Mouse (Mus musculus): Measurements from ENCODE around the gene Sirt4. TPM values are rescaled to one million over a fixed set of nuclear protein-coding genes. Genes with fewer than 3 reads are reported as not detected.
A peak's percentile ranks its signal among the peaks of the same experiment; 100 is the strongest.

Sirt4 gene
- polyA plus RNA-seq (2015; fragmentation: Nextera tagmentation; extraction: Ambion mirVana), result 24.8 and 26.8 TPM in 2 replicates

DNA sequence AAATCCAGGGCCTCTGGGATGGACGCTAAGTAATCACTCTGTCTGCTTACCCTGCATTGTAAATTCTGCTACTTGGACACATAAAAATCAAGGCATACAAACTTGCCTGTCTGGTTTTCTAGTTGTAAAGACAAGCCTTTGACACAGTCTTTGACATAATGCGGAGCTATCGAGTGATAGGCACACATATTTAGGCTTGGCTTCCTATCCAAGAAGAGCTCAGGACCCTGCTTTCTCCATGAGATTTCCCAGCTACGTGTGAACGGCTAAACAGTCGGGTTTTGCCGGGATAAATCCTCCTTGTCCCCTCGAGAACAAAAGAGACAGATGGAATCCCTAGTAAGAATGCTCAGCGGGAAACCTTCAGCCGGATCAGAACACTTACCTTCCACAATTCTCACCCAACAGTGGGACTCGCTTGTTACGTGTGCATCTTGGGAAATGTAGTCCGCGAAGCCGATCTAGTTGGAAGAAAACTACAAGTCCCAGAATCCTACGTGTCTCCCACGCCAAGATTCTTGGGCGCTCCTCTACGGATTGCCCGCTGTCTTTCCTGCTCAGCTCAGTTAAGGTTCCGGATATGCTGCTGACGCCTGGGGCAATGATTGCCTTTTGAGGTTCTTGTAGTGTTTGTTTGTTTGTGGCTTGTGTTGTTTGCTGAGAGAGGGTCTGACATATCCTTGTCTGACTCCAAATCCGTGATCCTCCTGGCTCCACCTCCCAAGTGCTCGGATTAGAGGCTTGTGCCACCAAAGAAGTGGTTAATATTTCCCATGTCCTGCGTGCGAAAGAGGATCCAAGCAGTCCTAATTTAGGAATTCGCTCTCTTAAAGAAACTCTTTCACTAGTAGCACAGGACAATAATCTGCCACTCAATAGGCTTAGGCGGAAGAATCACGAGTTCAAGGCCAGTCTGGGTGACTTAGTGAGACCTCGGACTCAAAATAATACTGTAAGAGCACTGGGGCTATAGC, at the start of gene Sirt4:
Gene Sirt4, minus strand, starts transcription at position 779 of the 974 bp plus-strand sequence.
- 8% methylated on average over 30 of the region's 30 CpGs for WGBS

DNA sequence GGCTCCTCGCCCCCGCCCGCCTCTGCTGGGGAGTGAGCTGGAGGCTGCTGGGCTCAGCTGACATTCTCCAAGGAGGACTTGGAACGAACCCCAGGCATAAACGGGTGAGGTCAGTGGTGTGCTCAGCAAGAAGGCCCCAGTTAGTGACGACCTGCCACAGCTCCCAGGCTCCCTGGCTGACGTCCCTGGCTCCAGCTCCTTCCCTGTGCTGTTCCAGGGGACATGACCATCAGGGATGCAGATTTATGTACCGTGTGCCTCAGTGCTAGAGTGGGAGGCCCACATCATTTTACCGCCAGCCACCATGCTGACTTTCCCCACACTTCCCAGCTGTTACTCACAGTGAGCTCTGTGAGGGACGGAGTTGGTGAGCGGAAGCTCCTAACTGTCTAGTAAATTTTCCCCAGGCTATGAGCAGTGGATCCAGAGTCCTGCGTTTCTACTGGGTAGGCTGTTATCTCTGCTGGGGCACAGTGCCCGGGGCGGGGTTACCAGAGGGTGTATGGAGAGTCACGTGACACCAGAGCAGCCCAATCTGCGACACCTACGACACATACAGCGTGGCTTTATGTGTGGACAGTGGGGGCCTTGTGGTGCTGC, 47.2 kb upstream of the Sirt4 start:
- H3K9me3 ChIP-seq (ENCODE audit: control insufficient read depth, low read length), result no peaks in the 10 kb centered on the region
- H3K9ac ChIP-seq (ENCODE audit: low read depth, low read length), result peak overlapping the region; percentile 39; the same call in 1 of the 2 replicates
- peak overlapping the region; percentile 67 for H3K27ac ChIP-seq (ENCODE audit: low read depth, low read length)
- H3K27me3 ChIP-seq (replicated peaks; ENCODE audit: control insufficient read depth, insufficient read depth, low read length), result no peaks in the 10 kb centered on the region
- H3K4me2 ChIP-seq (ENCODE audit: low read length), result no peak overlapping the region
- no peak overlapping the region for H3K4me3 ChIP-seq (ENCODE audit: low read length)
- no peaks in the 10 kb centered on the region for H3K36me3 ChIP-seq (ENCODE audit: control insufficient read depth, insufficient read depth, low read length)
- 33% methylated on average over 16 of the region's 18 CpGs for WGBS
- peak; percentile 87 for ATAC-seq
- peaks cover 37% of the 10 kb centered on the region for H3K4me1 ChIP-seq (ENCODE audit: control insufficient read depth, insufficient read depth, low read depth, low read length)

More for the DNA sequence above, at the start of gene Sirt4:
- peak within 1 kb of the TSS; percentile 50 for H3K4me3 ChIP-seq (ENCODE audit: low read length)
- H3K4me1 ChIP-seq (ENCODE audit: control insufficient read depth, insufficient read depth, low read depth, low read length), result peaks cover 23% of the 10 kb centered on the region
- H3K27me3 ChIP-seq (replicated peaks; ENCODE audit: control insufficient read depth, insufficient read depth, low read length), result no peaks in the 10 kb centered on the region
- peak within 1 kb of the TSS; percentile 85 for H3K27ac ChIP-seq (ENCODE audit: low read depth, low read length)
- no peaks in the 10 kb centered on the region for H3K36me3 ChIP-seq (ENCODE audit: control insufficient read depth, insufficient read depth, low read length)
- ATAC-seq, result peak; percentile 92
- H3K9me3 ChIP-seq (ENCODE audit: control insufficient read depth, low read length), result no peaks in the 10 kb centered on the region
- peak within 1 kb of the TSS; percentile 83 for H3K4me2 ChIP-seq (ENCODE audit: low read length)
- H3K9ac ChIP-seq (ENCODE audit: low read depth, low read length), result peak within 1 kb of the TSS; percentile 72

DNA sequence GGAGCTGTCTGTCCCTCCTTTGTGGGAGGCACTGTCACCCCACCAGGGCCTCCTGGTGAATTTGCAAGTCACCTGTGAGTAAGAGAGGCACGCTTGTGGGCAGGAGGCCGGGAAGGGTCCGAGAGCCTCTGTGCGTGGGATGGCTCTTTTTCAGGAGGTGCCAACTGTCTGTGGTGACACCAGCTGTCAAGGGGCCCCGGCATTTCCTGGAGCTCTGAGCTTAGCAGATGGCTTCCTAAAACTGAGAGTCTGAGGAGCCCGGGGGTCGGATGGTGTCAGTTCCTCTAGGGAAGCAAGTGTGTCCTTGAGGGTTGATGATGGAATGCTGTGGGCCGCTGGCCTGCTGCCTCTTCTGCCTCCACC, 45.9 kb upstream of the Sirt4 start:
- Histone ChIP-seq H3K27ac (ENCODE audit: low read depth, low read length) (peak overlapping the region; percentile 60), H3K4me2 (ENCODE audit: low read length) (no peak overlapping the region), H3K4me3 (ENCODE audit: low read length) (no peak overlapping the region), H3K9ac (ENCODE audit: low read depth, low read length) (no peak overlapping the region), H3K4me1 (ENCODE audit: control insufficient read depth, insufficient read depth, low read depth, low read length) (peaks cover 40% of the 10 kb centered on the region), H3K27me3 (replicated peaks; ENCODE audit: control insufficient read depth, insufficient read depth, low read length) (no peaks in the 10 kb centered on the region), H3K36me3 (ENCODE audit: control insufficient read depth, insufficient read depth, low read length) (no peaks in the 10 kb centered on the region), H3K9me3 (ENCODE audit: control insufficient read depth, low read length) (no peaks in the 10 kb centered on the region)
- no peak for ATAC-seq
- whole genome bisulfite sequencing, result 38% methylated on average over 8 of the region's 8 CpGs

DNA sequence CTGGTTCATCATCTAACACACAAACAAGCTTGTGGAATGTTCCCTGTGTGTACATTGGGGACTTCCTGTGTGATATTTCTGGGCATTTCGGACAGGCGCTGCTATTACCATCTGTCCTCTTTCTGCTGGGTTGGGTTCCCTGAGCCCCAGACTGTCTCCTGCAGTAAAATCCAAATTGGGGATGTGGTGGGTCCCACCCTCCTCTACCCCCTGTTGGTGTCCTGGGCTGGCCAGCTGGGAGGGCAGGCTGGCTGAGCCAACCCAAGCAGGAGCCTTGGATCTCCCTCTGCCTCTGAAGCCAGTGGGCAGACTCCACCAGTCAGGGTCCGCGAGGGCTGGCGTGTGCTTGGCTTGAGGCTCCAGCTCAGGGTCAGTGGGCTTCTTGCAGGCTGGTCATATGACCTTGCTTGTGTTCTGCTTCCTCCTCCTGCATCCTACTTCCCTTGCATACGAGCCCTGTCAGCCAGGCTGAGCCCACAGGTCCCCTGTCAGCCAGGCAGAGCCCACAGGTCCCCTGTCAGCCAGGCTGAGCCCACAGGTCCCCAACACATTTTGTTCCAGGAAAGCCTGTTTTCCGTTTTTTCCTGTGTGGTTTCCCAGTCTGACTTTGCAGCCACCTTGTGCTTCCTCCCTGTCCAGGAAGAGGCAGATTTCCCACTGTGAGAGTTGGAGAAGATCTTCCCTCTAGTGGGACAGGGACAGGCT, 45.4 kb upstream of the Sirt4 start:
- peaks cover 40% of the 10 kb centered on the region for H3K4me1 ChIP-seq (ENCODE audit: control insufficient read depth, insufficient read depth, low read depth, low read length)
- H3K27ac ChIP-seq (ENCODE audit: low read depth, low read length), result peak overlapping the region; percentile 60
- no peak overlapping the region for H3K4me3 ChIP-seq (ENCODE audit: low read length)
- H3K9ac ChIP-seq (ENCODE audit: low read depth, low read length), result no peak overlapping the region
- no peak for ATAC-seq
- no peaks in the 10 kb centered on the region for H3K27me3 ChIP-seq (replicated peaks; ENCODE audit: control insufficient read depth, insufficient read depth, low read length)
- no peak overlapping the region for H3K4me2 ChIP-seq (ENCODE audit: low read length)
- H3K9me3 ChIP-seq (ENCODE audit: control insufficient read depth, low read length), result no peaks in the 10 kb centered on the region
- H3K36me3 ChIP-seq (ENCODE audit: control insufficient read depth, insufficient read depth, low read length), result no peaks in the 10 kb centered on the region
- WGBS, result 63% methylated on average over 7 of the region's 7 CpGs

DNA sequence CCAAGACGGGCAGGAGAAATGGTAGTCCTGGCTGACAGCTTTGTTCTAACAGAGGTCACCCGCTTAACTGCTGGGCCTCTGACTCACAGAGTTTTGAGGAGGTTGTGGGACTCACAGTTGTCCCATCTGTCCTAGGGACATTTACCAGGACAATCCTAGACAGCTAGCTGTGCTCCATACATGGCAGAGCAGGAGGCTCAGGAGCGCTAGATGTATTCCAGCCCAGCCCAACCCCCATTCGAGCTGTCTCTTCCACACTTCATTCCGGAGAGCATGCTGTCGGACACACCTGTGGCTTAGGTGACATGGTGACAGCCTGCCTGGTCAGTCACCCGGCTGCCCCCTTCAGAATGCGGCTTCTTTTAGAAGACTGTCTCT, 44.8 kb upstream of the Sirt4 start:
- H3K4me3 ChIP-seq (ENCODE audit: low read length), result no peak overlapping the region
- no peak overlapping the region; the same call in 1 of the 2 replicates for H3K9ac ChIP-seq (ENCODE audit: low read depth, low read length)
- 75% methylated on average over 8 of the region's 8 CpGs for WGBS
- H3K9me3 ChIP-seq (ENCODE audit: control insufficient read depth, low read length), result no peaks in the 10 kb centered on the region
- no peaks in the 10 kb centered on the region for H3K36me3 ChIP-seq (ENCODE audit: control insufficient read depth, insufficient read depth, low read length)
- H3K27me3 ChIP-seq (replicated peaks; ENCODE audit: control insufficient read depth, insufficient read depth, low read length), result no peaks in the 10 kb centered on the region
- ATAC-seq, result no peak
- no peak overlapping the region for H3K4me2 ChIP-seq (ENCODE audit: low read length)
- H3K27ac ChIP-seq (ENCODE audit: low read depth, low read length), result no peak overlapping the region
- peaks cover 38% of the 10 kb centered on the region for H3K4me1 ChIP-seq (ENCODE audit: control insufficient read depth, insufficient read depth, low read depth, low read length)

DNA sequence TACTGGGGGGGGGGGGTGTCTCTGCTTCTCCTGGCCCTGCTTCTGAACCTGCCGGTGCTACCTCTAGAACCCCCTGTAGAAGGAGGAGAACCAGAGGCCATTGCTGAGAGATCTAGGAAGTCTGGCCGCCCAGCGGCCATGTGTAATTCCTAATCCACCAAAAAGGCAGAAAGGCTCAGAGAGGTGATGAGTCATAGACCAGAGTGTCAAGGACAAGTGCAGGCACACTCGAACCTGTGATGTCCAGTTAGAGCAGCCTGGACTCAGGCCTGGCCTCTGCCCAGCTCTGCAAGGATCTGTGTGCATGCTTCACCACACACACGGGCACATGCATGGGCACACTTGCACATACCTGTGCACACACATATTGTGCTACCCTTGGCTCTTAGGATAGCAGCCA, 43.6 kb upstream of the Sirt4 start:
- 89% methylated on average over 5 of the region's 5 CpGs for WGBS
- Histone ChIP-seq H3K36me3 (ENCODE audit: control insufficient read depth, insufficient read depth, low read length) (no peaks in the 10 kb centered on the region), H3K4me3 (ENCODE audit: low read length) (no peak overlapping the region), H3K4me1 (ENCODE audit: control insufficient read depth, insufficient read depth, low read depth, low read length) (peaks cover 42% of the 10 kb centered on the region), H3K27ac (ENCODE audit: low read depth, low read length) (no peak overlapping the region), H3K9ac (ENCODE audit: low read depth, low read length) (no peak overlapping the region), H3K9me3 (ENCODE audit: control insufficient read depth, low read length) (no peaks in the 10 kb centered on the region), H3K27me3 (replicated peaks; ENCODE audit: control insufficient read depth, insufficient read depth, low read length) (no peaks in the 10 kb centered on the region), H3K4me2 (ENCODE audit: low read length) (no peak overlapping the region)
- ATAC-seq, result no peak

DNA sequence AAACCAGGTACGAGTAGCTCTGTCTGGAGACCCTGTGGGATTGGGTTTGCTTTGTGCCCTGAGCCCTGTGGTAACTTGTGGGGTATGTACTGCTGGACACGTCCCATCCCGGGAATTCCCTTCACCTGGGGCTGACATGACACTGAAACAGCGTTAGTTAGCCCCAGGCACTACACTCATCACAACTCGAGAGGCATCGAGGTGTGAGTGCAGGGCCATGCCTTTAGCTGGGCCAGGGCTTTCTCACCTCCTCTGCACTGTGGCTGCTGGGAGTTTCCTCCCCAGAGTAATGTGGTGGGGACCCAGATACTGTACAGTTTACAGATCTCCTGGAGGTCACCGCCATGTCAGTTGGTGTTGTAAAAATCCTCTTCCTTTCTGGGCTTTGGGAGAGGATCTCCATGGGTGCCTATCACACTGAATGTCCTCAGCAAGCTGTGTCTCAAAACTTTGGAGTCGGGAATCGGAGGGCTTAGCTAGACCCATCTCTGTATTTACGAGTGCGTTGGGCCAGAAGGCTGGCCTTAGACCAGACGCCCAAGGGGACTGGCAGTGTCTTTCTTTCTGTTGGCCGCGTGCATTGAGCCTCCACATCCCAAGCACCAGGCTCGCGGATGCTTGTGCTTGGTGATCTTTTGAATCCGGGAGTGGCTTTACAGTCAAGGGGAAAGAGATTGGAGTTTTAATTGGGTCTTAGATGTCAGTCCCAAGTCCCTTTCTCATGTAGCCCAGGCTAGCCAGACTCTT, 42.1 kb upstream of the Sirt4 start:
- Histone ChIP-seq H3K4me2 (ENCODE audit: low read length) (no peak overlapping the region), H3K4me1 (ENCODE audit: control insufficient read depth, insufficient read depth, low read depth, low read length) (peaks cover 32% of the 10 kb centered on the region), H3K27ac (ENCODE audit: low read depth, low read length) (no peak overlapping the region), H3K9ac (ENCODE audit: low read depth, low read length) (no peak overlapping the region), H3K4me3 (ENCODE audit: low read length) (no peak overlapping the region), H3K27me3 (replicated peaks; ENCODE audit: control insufficient read depth, insufficient read depth, low read length) (no peaks in the 10 kb centered on the region), H3K36me3 (ENCODE audit: control insufficient read depth, insufficient read depth, low read length) (no peaks in the 10 kb centered on the region), H3K9me3 (ENCODE audit: control insufficient read depth, low read length) (no peaks in the 10 kb centered on the region)
- no peak for ATAC-seq
- WGBS, result 83% methylated on average over 17 of the region's 17 CpGs

DNA sequence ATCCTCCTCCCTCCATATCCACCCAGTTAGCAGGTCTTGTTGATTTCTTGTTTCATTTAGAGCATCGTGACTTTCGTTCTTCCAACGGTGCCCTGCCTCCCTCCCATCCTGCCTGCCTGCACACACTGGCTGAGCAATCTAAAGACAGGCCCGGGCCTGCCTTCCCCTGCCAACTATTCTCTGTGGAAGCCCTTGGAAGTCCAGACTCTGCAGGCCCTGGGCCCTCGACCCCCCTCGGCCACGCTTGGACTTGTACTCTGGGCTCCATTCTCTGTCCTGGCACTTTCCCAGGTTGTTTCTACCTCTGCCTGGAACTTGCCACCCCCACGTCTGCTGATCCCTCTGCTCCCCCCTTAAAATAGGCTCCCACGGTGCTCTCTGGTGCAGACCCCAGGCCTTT, 41.4 kb upstream of the Sirt4 start:
- no peaks in the 10 kb centered on the region for H3K9me3 ChIP-seq (ENCODE audit: control insufficient read depth, low read length)
- H3K27me3 ChIP-seq (replicated peaks; ENCODE audit: control insufficient read depth, insufficient read depth, low read length), result no peaks in the 10 kb centered on the region
- 68% methylated on average over 9 of the region's 9 CpGs for WGBS
- H3K4me1 ChIP-seq (ENCODE audit: control insufficient read depth, insufficient read depth, low read depth, low read length), result peaks cover 25% of the 10 kb centered on the region
- H3K4me3 ChIP-seq (ENCODE audit: low read length), result no peak overlapping the region
- peak overlapping the region; percentile 8; the same call in 1 of the 2 replicates for H3K27ac ChIP-seq (ENCODE audit: low read depth, low read length)
- H3K36me3 ChIP-seq (ENCODE audit: control insufficient read depth, insufficient read depth, low read length), result no peaks in the 10 kb centered on the region
- no peak overlapping the region for H3K4me2 ChIP-seq (ENCODE audit: low read length)
- 0 out of 2 replicates have a peak overlapping the region, but pooled peaks have one; percentile 38 for H3K9ac ChIP-seq (ENCODE audit: low read depth, low read length)
- peak; percentile 62 for ATAC-seq
